Mouse (Mus musculus): ENCODE results near the gene Fam53a. TPM values are rescaled to one million over a fixed set of nuclear protein-coding genes. Genes with fewer than 3 reads are reported as not detected.
A peak's percentile ranks its signal among the peaks of the same experiment; 100 is the strongest.

The Fam53a gene
- polyA plus RNA-seq, 1 experiment from 2014 or later, result 40.7 TPM

DNA sequence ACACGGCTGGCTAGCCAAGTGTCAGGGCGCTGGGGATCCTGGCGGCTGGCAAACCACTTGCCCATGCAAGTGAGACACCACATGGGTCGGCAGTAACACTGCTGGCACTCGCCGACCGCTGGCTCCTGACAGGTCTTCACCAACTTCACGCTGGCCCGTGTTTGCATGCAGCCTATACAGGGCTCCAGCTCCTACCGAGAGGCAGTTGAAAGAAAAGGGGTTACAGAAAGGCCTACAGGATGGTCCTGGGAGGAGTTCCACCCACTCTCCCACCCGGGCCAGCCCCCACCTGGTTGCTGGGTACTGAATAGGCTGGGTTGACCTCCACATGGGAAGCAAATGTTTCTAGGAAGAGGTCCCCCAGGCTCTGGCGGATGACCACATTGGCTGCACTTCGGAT, 25.0 kb upstream of the Fam53a start:
- Histone ChIP-seq H3K27ac (no peak overlapping the region), H3K36me3 (peaks cover 46% of the 10 kb centered on the region), H3K4me3 (no peak overlapping the region), H3K27me3 (replicated peaks) (no peaks in the 10 kb centered on the region), H3K9me3 (replicated peaks) (no peaks in the 10 kb centered on the region), H3K9ac (0 out of 2 replicates have a peak overlapping the region, but pooled peaks have one; percentile 17), H3K4me1 (peaks cover 65% of the 10 kb centered on the region), H3K4me2 (no peak overlapping the region)
- no peak for ATAC-seq
- 90% methylated on average over 13 of the region's 13 CpGs for WGBS (ENCODE audit: insufficient replicate concordance)

DNA sequence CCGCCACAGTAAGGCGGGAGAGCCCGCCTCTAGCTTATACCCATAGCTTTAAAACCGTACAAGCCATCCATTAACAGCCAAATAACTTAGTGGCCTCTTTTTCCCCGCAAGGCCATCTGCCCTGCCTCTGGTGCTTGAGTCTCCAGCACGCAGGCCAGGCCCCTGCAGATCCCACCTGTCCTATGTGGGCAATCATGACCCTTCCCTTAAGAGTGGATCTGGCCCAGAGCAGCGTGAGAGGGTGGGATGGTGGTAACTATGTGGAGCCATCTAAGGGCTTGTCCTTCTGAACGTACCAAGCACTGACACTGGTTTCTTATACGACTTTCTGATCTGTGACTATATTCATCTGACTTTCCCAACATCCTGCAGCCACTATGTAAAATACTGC, 23.3 kb upstream of the Fam53a start:
- Histone ChIP-seq H3K4me2 (peak overlapping the region; percentile 79), H3K9ac (peak overlapping the region; percentile 69), H3K27ac (peak overlapping the region; percentile 93), H3K4me1 (peaks cover 72% of the 10 kb centered on the region), H3K9me3 (replicated peaks) (no peaks in the 10 kb centered on the region), H3K36me3 (peaks cover 62% of the 10 kb centered on the region), H3K4me3 (peak overlapping the region; percentile 93), H3K27me3 (replicated peaks) (no peaks in the 10 kb centered on the region)
- 3% methylated on average over 9 of the region's 9 CpGs for WGBS (ENCODE audit: insufficient replicate concordance)
- peak; percentile 17 for ATAC-seq

DNA sequence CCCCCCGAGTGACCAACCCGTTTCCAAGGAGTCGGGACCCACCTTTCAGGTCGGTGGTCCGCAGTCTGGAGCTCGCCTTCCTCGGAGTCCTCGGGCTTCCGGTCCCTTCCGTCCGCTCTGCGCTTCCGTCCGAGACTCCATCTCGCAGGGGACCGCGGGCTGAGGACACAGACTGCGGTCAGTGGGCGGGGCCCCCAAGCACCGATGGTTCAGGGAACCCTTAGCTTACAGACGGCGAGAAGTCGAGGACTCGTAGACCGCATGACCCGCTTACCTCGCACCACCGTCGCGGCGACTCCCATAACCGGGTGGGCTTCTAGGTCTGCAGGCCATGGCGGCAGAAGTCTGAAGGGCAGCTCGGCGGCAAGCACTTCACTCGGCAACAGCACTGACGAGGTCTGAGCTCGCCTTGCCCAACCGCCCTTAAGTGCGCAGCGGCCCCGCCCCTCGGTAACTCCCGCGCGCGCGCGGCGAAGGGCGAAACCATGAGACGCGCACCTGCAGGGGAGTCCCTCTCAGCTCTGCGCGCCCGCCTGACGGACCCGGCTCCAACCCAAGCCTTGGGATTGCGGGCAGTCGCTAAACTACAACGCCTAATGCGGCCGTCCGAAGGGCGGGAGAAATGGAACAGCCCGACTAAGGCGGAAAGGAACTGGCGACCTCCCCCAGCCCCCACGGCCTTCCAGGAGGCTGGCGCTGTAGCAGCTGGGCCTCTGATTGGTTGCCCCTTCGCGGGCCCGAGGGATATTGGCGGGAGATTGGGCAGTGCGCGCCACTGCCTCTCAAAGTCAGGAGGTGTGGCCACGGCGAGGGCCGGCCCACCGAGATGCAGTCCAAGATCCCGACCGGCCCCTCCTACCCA, 22.7 kb upstream of the Fam53a start, which contains the start of gene Slbp:
Gene Slbp, minus strand, starts transcription at position 654 of the 862 bp plus-strand sequence.
- under 1% methylated on average over 82 of the region's 82 CpGs for WGBS (ENCODE audit: insufficient replicate concordance)
- H3K9me3 ChIP-seq (replicated peaks), result no peaks in the 10 kb centered on the region

DNA sequence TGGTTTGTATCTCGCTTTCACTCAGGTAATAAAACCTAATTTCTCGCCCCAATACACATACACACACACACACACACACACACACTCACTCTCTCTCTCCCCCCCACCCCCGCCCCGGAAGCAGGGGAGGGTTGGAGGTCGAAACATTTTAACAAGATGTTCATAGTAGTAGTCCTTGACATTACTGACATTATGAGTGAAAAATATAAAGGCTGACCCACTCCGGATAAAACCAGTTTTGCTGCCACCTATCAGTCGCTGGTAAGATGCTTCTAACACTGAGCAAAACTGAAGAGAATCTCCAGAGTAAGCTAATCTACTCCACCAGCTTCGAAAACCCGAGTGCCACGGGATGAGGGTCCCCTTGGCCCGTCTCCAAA, 22.1 kb upstream of the Fam53a start:
- peak overlapping the region; percentile 79 for H3K4me2 ChIP-seq
- no peak for ATAC-seq
- 1% methylated on average over 11 of the region's 11 CpGs for WGBS (ENCODE audit: insufficient replicate concordance)
- H3K4me1 ChIP-seq, result peaks cover 76% of the 10 kb centered on the region
- H3K27me3 ChIP-seq (replicated peaks), result no peaks in the 10 kb centered on the region
- H3K36me3 ChIP-seq, result peaks cover 75% of the 10 kb centered on the region
- peak overlapping the region; percentile 93 for H3K4me3 ChIP-seq
- H3K9me3 ChIP-seq (replicated peaks), result no peaks in the 10 kb centered on the region
- peak overlapping the region; percentile 93 for H3K27ac ChIP-seq
- peak overlapping the region; percentile 94 for H3K9ac ChIP-seq

More for the DNA sequence above, 22.7 kb upstream of the Fam53a start, which contains the start of gene Slbp:
- Histone ChIP-seq H3K4me1 (peaks cover 78% of the 10 kb centered on the region), H3K36me3 (peaks cover 69% of the 10 kb centered on the region), H3K9ac (peak within 1 kb of the TSS; percentile 94), H3K27me3 (replicated peaks) (no peaks in the 10 kb centered on the region), H3K4me3 (peak within 1 kb of the TSS; percentile 93), H3K4me2 (peak within 1 kb of the TSS; percentile 79), H3K27ac (peak within 1 kb of the TSS; percentile 93)
- ATAC-seq, result peak; percentile 88

DNA sequence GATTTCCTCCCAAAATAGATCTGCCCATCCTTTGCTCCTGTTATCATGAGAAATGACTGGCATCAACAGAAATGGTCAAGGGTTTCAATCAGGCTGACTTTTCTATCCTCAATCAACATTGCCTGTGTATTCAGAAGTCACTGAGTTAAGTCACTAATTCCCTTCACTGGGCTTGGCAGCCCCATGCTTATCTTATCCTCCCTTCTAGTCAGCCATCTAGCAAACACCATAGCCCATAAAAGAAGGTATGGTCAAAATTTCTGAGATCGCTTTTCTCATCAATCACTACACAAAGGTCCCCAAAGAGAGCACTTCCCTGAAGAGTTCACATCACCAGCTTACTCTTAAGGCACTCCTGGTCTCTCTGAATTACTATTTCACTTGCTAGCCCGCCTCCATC, 21.6 kb upstream of the Fam53a start:
- WGBS (ENCODE audit: insufficient replicate concordance), result 12% methylated on average over 2 of the region's 2 CpGs
- no peaks in the 10 kb centered on the region for H3K27me3 ChIP-seq (replicated peaks)
- no peak for ATAC-seq
- H3K27ac ChIP-seq, result peak overlapping the region; percentile 93
- no peaks in the 10 kb centered on the region for H3K9me3 ChIP-seq (replicated peaks)
- peak overlapping the region; percentile 94 for H3K9ac ChIP-seq
- H3K4me1 ChIP-seq, result peaks cover 76% of the 10 kb centered on the region
- H3K4me2 ChIP-seq, result peak overlapping the region; percentile 79
- H3K4me3 ChIP-seq, result peak overlapping the region; percentile 93
- H3K36me3 ChIP-seq, result peaks cover 78% of the 10 kb centered on the region

DNA sequence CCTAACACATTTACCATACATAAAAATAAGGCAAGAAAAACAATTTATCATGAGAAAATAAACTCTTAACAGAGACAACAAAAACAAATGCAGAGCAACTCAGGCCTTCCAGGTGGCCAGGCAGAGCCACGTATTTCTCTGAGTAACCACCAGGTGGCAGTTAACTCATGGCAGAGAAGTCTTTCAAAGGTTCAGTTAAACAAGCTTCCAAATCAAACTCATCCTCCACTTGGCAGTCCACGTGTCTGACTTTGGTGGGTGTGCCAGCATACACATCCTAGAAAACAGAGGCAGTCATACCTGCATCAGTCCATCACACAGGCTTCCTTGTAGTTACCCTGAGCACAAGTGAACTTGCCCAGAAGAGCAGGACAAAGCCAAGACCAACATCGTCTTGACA, 11.2 kb upstream of the Fam53a start:
- no peak for ATAC-seq
- 40% methylated on average over 3 of the region's 3 CpGs for WGBS (ENCODE audit: insufficient replicate concordance)
- peaks cover 94% of the 10 kb centered on the region for H3K36me3 ChIP-seq

DNA sequence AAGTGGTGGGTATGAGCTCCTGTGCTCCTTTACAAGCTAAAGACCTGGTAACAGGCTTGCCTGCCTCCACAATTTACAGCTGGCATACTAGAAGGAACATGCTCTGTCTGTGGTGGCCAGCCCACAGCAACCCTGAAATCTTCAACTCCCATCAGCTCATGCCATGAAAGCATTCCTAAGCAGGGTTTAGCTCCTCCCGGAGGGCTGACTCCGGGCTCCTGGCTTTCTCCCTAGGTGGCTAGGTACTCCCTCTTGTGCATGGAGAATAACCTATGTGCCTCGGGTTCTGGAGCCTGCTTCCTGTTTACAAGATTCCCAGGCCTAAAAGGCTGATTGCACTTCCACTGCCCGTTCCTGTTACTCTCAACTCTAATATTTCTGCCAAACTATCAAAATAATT, 9.4 kb upstream of the Fam53a start:
- Histone ChIP-seq H3K27me3 (replicated peaks) (no peaks in the 10 kb centered on the region), H3K4me2 (no peak overlapping the region), H3K4me3 (no peak overlapping the region), H3K4me1 (peaks cover 31% of the 10 kb centered on the region), H3K9me3 (replicated peaks) (no peaks in the 10 kb centered on the region), H3K27ac (no peak overlapping the region), H3K36me3 (peaks cover 89% of the 10 kb centered on the region), H3K9ac (no peak overlapping the region; the same call in 1 of the 2 replicates)
- WGBS (ENCODE audit: insufficient replicate concordance), result 70% methylated on average over 4 of the region's 4 CpGs
- ATAC-seq, result no peak

More for the DNA sequence above, 11.2 kb upstream of the Fam53a start:
- Histone ChIP-seq H3K4me1 (peaks cover 25% of the 10 kb centered on the region), H3K27ac (no peak overlapping the region), H3K27me3 (replicated peaks) (no peaks in the 10 kb centered on the region), H3K9ac (no peak overlapping the region), H3K9me3 (replicated peaks) (no peaks in the 10 kb centered on the region), H3K4me2 (no peak overlapping the region), H3K4me3 (no peak overlapping the region)

DNA sequence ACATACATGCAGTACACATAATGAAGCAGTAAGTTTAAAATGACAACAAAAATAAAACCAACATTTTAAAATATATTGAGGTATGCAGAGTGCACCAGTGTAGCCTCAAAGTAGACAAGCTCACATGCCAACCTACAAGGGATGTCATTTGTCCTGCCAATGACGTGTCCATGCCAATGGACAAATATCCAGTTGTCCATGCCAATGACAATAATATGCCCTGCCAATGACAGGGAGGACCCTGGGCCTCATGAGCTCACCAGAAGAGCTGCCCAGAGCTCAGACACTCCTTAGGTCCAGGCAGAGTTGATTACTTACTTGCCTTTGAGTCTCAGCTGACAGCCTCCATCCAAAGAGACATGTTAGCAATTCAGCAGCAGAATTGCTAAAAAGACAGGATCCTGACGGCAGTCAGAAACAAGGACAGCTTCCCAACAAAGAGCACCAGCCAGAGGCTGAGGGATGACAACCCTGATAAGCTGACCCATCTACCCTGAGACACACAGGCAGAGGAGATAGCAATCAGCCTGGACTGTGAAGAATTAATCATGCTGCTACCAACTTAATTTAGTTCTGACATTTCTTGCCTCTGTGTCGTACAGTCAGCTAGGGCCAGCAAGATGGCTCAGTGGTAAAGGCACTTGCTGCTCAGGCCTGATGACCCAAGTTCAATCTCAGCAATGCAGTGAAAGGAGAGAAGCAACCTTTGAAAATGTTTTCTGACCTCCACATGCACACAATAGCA, 8.3 kb upstream of the Fam53a start:
- Histone ChIP-seq H3K4me2 (no peak overlapping the region), H3K27ac (no peak overlapping the region), H3K4me3 (no peak overlapping the region), H3K9me3 (replicated peaks) (no peaks in the 10 kb centered on the region), H3K9ac (no peak overlapping the region), H3K4me1 (peaks cover 24% of the 10 kb centered on the region), H3K36me3 (peaks cover 79% of the 10 kb centered on the region), H3K27me3 (replicated peaks) (no peaks in the 10 kb centered on the region)
- no peak for ATAC-seq
- 70% methylated on average over 3 of the region's 3 CpGs for WGBS (ENCODE audit: insufficient replicate concordance)

DNA sequence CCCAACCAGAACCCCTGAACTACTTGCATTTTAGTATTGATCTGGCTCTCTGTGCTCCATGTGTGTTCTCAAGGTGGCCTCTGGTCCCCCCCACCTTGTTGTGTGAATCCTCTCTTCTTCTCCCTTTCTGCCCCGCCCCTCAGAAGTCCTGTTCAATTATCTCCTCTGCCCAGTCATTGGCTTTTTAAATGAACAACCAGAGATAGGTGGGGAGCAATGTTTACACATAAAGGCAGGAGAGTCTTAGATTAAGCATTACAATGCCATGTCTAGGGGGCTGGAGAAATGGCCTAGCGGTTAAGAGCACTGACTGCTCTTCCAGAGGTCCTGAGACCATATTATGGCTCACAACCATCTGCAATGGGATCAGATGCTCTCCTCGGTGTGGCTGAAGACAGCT, 5.9 kb upstream of the Fam53a start:
- H3K4me2 ChIP-seq, result no peak overlapping the region
- ATAC-seq, result peak; percentile 68
- no peak overlapping the region for H3K27ac ChIP-seq
- H3K4me3 ChIP-seq, result no peak overlapping the region
- H3K9ac ChIP-seq, result no peak overlapping the region
- peaks cover 33% of the 10 kb centered on the region for H3K4me1 ChIP-seq
- WGBS (ENCODE audit: insufficient replicate concordance), result 37% methylated on average over 3 of the region's 3 CpGs
- H3K9me3 ChIP-seq (replicated peaks), result no peaks in the 10 kb centered on the region
- H3K27me3 ChIP-seq (replicated peaks), result no peaks in the 10 kb centered on the region
- H3K36me3 ChIP-seq, result peaks cover 54% of the 10 kb centered on the region

DNA sequence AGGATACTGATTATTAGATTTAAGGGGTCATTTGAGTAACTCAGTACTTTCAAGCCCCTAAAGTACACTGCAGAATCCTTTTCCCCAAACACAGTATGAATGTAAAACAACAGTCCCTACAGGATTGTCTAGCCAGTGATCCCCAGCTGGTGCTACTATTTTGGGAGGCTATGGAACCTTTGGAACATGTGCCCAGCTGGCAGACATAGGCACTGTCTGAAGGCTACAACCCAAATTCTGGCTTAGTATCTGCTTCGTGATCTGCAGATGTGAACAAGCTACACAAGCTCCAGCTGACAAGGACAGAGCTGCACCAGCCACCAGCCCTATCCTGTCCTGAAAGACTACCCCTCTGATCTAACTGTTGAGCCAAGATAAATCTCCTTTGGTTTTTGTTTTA, 3.1 kb upstream of the Fam53a start:
- no peak overlapping the region for H3K9ac ChIP-seq
- H3K4me1 ChIP-seq, result peaks cover 42% of the 10 kb centered on the region
- H3K9me3 ChIP-seq (replicated peaks), result no peaks in the 10 kb centered on the region
- no peak overlapping the region for H3K4me2 ChIP-seq
- ATAC-seq, result no peak
- 72% methylated on average over 1 of the region's 1 CpGs for WGBS (ENCODE audit: insufficient replicate concordance)
- H3K27me3 ChIP-seq (replicated peaks), result no peaks in the 10 kb centered on the region
- H3K4me3 ChIP-seq, result no peak overlapping the region
- H3K36me3 ChIP-seq, result peaks cover 30% of the 10 kb centered on the region
- no peak overlapping the region for H3K27ac ChIP-seq

DNA sequence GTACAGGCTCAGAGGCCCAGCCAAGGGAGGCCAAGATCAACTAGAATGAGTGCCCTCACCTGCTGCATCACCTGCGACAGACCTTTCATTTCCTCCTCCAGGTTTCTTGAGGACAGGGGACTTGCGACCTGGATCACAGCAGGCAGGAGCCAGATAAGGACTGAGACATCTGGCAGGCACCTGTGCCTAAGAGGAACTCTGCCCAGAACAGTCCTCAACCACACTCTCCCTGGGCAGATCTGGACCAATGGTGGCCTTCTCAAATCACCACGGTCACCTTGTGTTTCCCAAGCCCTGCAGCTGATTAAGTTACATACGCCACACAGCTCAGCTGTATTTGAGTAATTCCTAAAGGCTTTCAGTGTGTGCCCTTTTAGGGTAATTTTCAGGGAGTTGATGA, 1.2 kb upstream of the Fam53a start:
- H3K9ac ChIP-seq, result peak overlapping the region; percentile 74

DNA sequence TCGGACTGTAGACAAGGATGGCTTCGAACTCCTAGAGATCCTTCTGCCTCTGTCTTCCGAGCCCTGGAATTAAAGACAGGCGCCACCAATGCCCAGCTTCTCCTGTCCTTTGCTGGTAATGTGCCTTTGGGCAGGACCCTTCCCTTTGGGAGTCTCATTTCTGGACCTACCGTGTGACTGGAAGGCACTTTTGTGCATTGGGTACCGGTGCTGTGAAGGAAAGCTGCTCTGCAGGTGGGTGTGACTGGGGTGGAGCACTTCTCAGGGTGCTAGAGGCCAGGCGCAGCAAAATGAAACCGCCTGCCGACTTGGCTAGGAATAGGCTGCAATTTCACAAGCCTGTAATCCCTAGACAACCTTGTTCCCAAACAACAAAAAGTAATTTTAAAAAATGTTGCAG, 626 bp upstream of the Fam53a start:
- Histone ChIP-seq H3K4me2 (peak overlapping the region; percentile 97), H3K4me3 (peak overlapping the region; percentile 74), H3K4me1 (peaks cover 34% of the 10 kb centered on the region), H3K27ac (peak overlapping the region; percentile 88), H3K9me3 (replicated peaks) (no peaks in the 10 kb centered on the region), H3K27me3 (replicated peaks) (no peaks in the 10 kb centered on the region), H3K9ac (peak overlapping the region; percentile 74), H3K36me3 (peaks cover 8% of the 10 kb centered on the region)
- 1% methylated on average over 9 of the region's 9 CpGs for WGBS (ENCODE audit: insufficient replicate concordance)
- peak; percentile 71 for ATAC-seq

More for the DNA sequence above, 1.2 kb upstream of the Fam53a start:
- Histone ChIP-seq H3K4me3 (peak overlapping the region; percentile 74), H3K4me2 (peak overlapping the region; percentile 97), H3K27me3 (replicated peaks) (no peaks in the 10 kb centered on the region), H3K27ac (peak overlapping the region; percentile 88), H3K4me1 (peaks cover 39% of the 10 kb centered on the region), H3K36me3 (peaks cover 13% of the 10 kb centered on the region), H3K9me3 (replicated peaks) (no peaks in the 10 kb centered on the region)
- whole genome bisulfite sequencing (ENCODE audit: insufficient replicate concordance), result 54% methylated on average over 4 of the region's 4 CpGs
- ATAC-seq, result no peak

All from liver, embryonic 12.5 days (tissue).